Mouse (Mus musculus) MEL (cell line): ENCODE measurements around the gene Kcns1. TPM values are rescaled to one million over a fixed set of nuclear protein-coding genes. Genes with fewer than 3 reads are reported as not detected.

Experiments used
- DNase-seq: peaks from one replicate; pipeline ENCODE4 v3.0.0; 2011; ENCODE audit warnings: low read depth, low spot score
- H3K27ac ChIP-seq: 2 replicates; pipeline ENCODE4 v1.5.1; 2012; ENCODE audit warnings: low read depth, mild to moderate bottlenecking, control low read depth, low read length, moderate library complexity; ENCODE audit not compliant: control insufficient read depth
- H3K27me3 ChIP-seq, 2 experiments: fragments of 150-350 bp in 1 of 2; sonication (generic) in 1 of 2; 2 replicates each; pipeline ENCODE4 v1.6.1; 2012; ENCODE audit warnings: low read length in 2 of 2, mild to moderate bottlenecking in 2 of 2, improper control_type of control experiment in 1 of 2, moderate library complexity in 1 of 2; ENCODE audit not compliant: insufficient read depth in 2 of 2, control insufficient read depth in 1 of 2
- H3K36me3 ChIP-seq, 2 experiments: 2 replicates each; pipeline ENCODE4 v1.6.1; 2012 to 2014; ENCODE audit warnings: low read length in 2 of 2, improper control_type of control experiment in 1 of 2, inconsistent platforms in 1 of 2, mild to moderate bottlenecking in 1 of 2; ENCODE audit not compliant: insufficient read depth in 2 of 2, control insufficient read depth in 1 of 2
- H3K4me1 ChIP-seq, 2 experiments: fragments of 150-350 bp in 1 of 2; sonication (generic) in 1 of 2; 2 replicates each; pipeline ENCODE4 v1.6.1; 2012; ENCODE audit warnings: low read length in 2 of 2, improper control_type of control experiment in 1 of 2, mild to moderate bottlenecking in 1 of 2; ENCODE audit not compliant: insufficient read depth in 2 of 2, control insufficient read depth in 1 of 2
- H3K4me3 ChIP-seq, 2 experiments: fragments of 150-350 bp in 1 of 2; sonication (generic) in 1 of 2; 2 replicates each; pipeline ENCODE4 v1.5.1; 2012; ENCODE audit warnings: low read depth in 2 of 2, low read length in 2 of 2, mild to moderate bottlenecking in 2 of 2, moderate library complexity in 2 of 2, control low read depth in 1 of 2, improper control_type of control experiment in 1 of 2; ENCODE audit not compliant: control insufficient read depth in 1 of 2, insufficient read depth in 1 of 2
- H3K79me2 ChIP-seq: 2 replicates; pipeline ENCODE4 v1.6.1; 2012; ENCODE audit warnings: mild to moderate bottlenecking, low read length, moderate library complexity; ENCODE audit not compliant: control insufficient read depth, poor library complexity, insufficient read depth
- H3K9ac ChIP-seq: 2 replicates; pipeline ENCODE4 v1.6.1; 2012; ENCODE audit warnings: low read depth, mild to moderate bottlenecking, control low read depth, low read length, moderate library complexity; ENCODE audit not compliant: control insufficient read depth, poor library complexity, severe bottlenecking
- H3K9me3 ChIP-seq: fragments of 150-350 bp; sonication (generic); replicated peaks from 2 replicates; pipeline ENCODE4 v1.6.1; 2012; ENCODE audit warnings: mild to moderate bottlenecking, low read length, improper control_type of control experiment, moderate library complexity; ENCODE audit not compliant: insufficient read depth
- CHD2 ChIP-seq: IDR thresholded peaks from 2 replicates; pipeline ENCODE4 v1.6.1; 2011; ENCODE audit warnings: low read length, improper control_type of control experiment
- CTCF ChIP-seq, 3 experiments: IDR thresholded peaks in 2 of 3; conservative IDR thresholded peaks in 1 of 3; 2 replicates each; pipeline ENCODE4 v1.5.1; 2011 to 2012; ENCODE audit warnings: low read length in 3 of 3, low read depth in 2 of 3, mild to moderate bottlenecking in 2 of 3, improper control_type of control experiment in 1 of 3, inconsistent platforms in 1 of 3, mixed read lengths in 1 of 3, moderate library complexity in 1 of 3; ENCODE audit not compliant: control insufficient read depth in 1 of 3, insufficient read depth in 1 of 3, poor library complexity in 1 of 3, severe bottlenecking in 1 of 3
- ELF1 ChIP-seq: IDR thresholded peaks from 2 replicates; pipeline ENCODE4 v1.6.1; 2014; ENCODE audit warnings: low read depth, mild to moderate bottlenecking, inconsistent platforms, low read length, improper control_type of control experiment, moderate library complexity
- EP300 ChIP-seq, 2 experiments: IDR thresholded peaks; 2 replicates each; pipeline ENCODE4 v1.6.1; 2011; ENCODE audit warnings: improper control_type of control experiment in 2 of 2, low read length in 2 of 2, low read depth in 1 of 2, mild to moderate bottlenecking in 1 of 2
- GATA1 ChIP-seq: IDR thresholded peaks from 2 replicates; pipeline ENCODE4 v1.6.1; 2011; ENCODE audit warnings: low read depth, low read length, improper control_type of control experiment
- HCFC1 ChIP-seq: IDR thresholded peaks from 2 replicates; pipeline ENCODE4 v1.6.1; 2012; ENCODE audit warnings: low read depth, mild to moderate bottlenecking, inconsistent platforms, low read length, improper control_type of control experiment, moderate library complexity
- MAFK ChIP-seq: IDR thresholded peaks from 2 replicates; pipeline ENCODE4 v1.6.1; 2011; ENCODE audit warnings: low read depth, mild to moderate bottlenecking, low read length, improper control_type of control experiment, borderline replicate concordance
- MAZ ChIP-seq: IDR thresholded peaks from 2 replicates; pipeline ENCODE4 v1.6.1; 2012; ENCODE audit warnings: low read depth, mild to moderate bottlenecking, inconsistent platforms, low read length, improper control_type of control experiment
- MXI1 ChIP-seq: IDR thresholded peaks from 2 replicates; pipeline ENCODE4 v1.6.1; 2011; ENCODE audit warnings: mild to moderate bottlenecking, low read depth, low read length, improper control_type of control experiment
- MYB ChIP-seq: IDR thresholded peaks from 2 replicates; pipeline ENCODE4 v1.6.1; 2011; ENCODE audit warnings: mild to moderate bottlenecking, low read depth, low read length, improper control_type of control experiment
- MYC ChIP-seq: IDR thresholded peaks from 2 replicates; pipeline ENCODE4 v1.6.1; 2011; ENCODE audit warnings: low read depth, mild to moderate bottlenecking, low read length, improper control_type of control experiment, moderate library complexity
- NELFE ChIP-seq: IDR thresholded peaks from 2 replicates; pipeline ENCODE4 v1.6.1; 2011; ENCODE audit warnings: low read depth, low read length, improper control_type of control experiment
- POLR2A ChIP-seq, 2 experiments: IDR thresholded peaks; 2 replicates each; pipeline ENCODE4 v1.6.1; 2011 to 2012; ENCODE audit warnings: low read length in 2 of 2, mild to moderate bottlenecking in 2 of 2, control low read depth in 1 of 2, improper control_type of control experiment in 1 of 2, low read depth in 1 of 2, moderate library complexity in 1 of 2; ENCODE audit not compliant: control insufficient read depth in 1 of 2, insufficient read depth in 1 of 2, poor library complexity in 1 of 2
- POLR2AphosphoS5 ChIP-seq: IDR thresholded peaks from 2 replicates; pipeline ENCODE4 v1.6.1; 2012; ENCODE audit warnings: low read depth, borderline replicate concordance, mild to moderate bottlenecking, inconsistent platforms, low read length, moderate library complexity, mixed read lengths
- RCOR1 ChIP-seq: IDR thresholded peaks from 2 replicates; pipeline ENCODE4 v1.6.1; 2012; ENCODE audit warnings: low read depth, mild to moderate bottlenecking, inconsistent platforms, low read length, improper control_type of control experiment
- TAL1 ChIP-seq: IDR thresholded peaks from 2 replicates; pipeline ENCODE4 v1.6.1; 2012; ENCODE audit warnings: mild to moderate bottlenecking, inconsistent platforms, low read length, moderate library complexity, mixed read lengths
- TBP ChIP-seq: IDR thresholded peaks from 2 replicates; pipeline ENCODE4 v1.8.0; 2011; ENCODE audit warnings: low read depth, low read length, improper control_type of control experiment
- USF1 ChIP-seq: IDR thresholded peaks from 2 replicates; pipeline ENCODE4 v1.6.1; 2014; ENCODE audit warnings: low read depth, mild to moderate bottlenecking, inconsistent platforms, low read length, improper control_type of control experiment, moderate library complexity
- USF2 ChIP-seq, 2 experiments: IDR thresholded peaks; 2 replicates each; pipeline ENCODE4 v1.6.1; 2011 to 2012; ENCODE audit warnings: improper control_type of control experiment in 2 of 2, low read length in 2 of 2, borderline replicate concordance in 1 of 2, inconsistent platforms in 1 of 2, low read depth in 1 of 2, mild to moderate bottlenecking in 1 of 2; ENCODE audit not compliant: insufficient read depth in 1 of 2
- ZMIZ1 ChIP-seq: IDR thresholded peaks from 2 replicates; pipeline ENCODE4 v1.6.1; 2012; ENCODE audit warnings: low read depth, mild to moderate bottlenecking, inconsistent platforms, low read length, improper control_type of control experiment, moderate library complexity
- ZNF384 ChIP-seq: IDR thresholded peaks from 2 replicates; pipeline ENCODE4 v1.6.1; 2012; ENCODE audit warnings: low read depth, mild to moderate bottlenecking, inconsistent platforms, low read length, improper control_type of control experiment
- polyA plus RNA-seq, 2 experiments: library from polyadenylated mRNA; stranded (reverse) in 1 of 2; unstranded in 1 of 2; fragments of >175 nt in 1 of 2; fragments of >200 nt in 1 of 2; gene quantifications; 2 replicates each; pipeline versions ENCODE4 v1.2.1 to v1.2.4; 2012; ENCODE audit warnings: low replicate concordance in 2 of 2, low read depth in 1 of 2; ENCODE audit not compliant: insufficient read length in 2 of 2, insufficient read depth in 1 of 2, missing spikeins in 1 of 2
- total RNA-seq: library from RNA; depleted of rRNA; stranded (reverse); fragments of 300-350 nt; gene quantifications from 2 replicates; pipeline ENCODE4 v1.2.3, GENCODE M21; 2012

Kcns1 gene
- total and polyA plus RNA-seq, 3 experiments = not detected

- Histone ChIP-seq H3K27me3 (peaks cover 0 to 3% of the 10 kb centered on the region in 2 experiments), H3K79me2 (no peaks in the 10 kb centered on the region), H3K27ac (no peak overlapping the region), H3K4me1 (peaks cover under 1 to 3% of the 10 kb centered on the region in 2 experiments), H3K36me3 (peaks cover 0 to 5% of the 10 kb centered on the region in 2 experiments; a peak in 2 of 4 replicates), H3K4me3 (no peak overlapping the region), H3K9me3 (no peaks in the 10 kb centered on the region), H3K9ac (no peak overlapping the region)
- no peak for DNase-seq
- TF ChIP-seq USF1 = no peak
- no peak for TF ChIP-seq RCOR1
These were observed 2.4 kb downstream of the Kcns1 start for GRCm38 (mm10) chr2:164168571-164168946.

GRCm38 (mm10) chr2:164167752-164168570, 3.0 kb downstream of the Kcns1 start:
- peaks cover 0 to under 1% of the 10 kb centered on the region in 2 experiments; a peak in 2 of 4 replicates for H3K36me3 ChIP-seq
- TF ChIP-seq TAL1 (no peak), USF1 (no peak), GATA1 (no peak), MAZ (no peak), USF2 (IDR thresholded peaks at IDR 0.05; ENCODE audit: borderline replicate concordance in 1 of 2, insufficient read depth in 1 of 2, low read depth in 1 of 2, low read length in 2 of 2) (no peak)
- H3K4me3 ChIP-seq = no peak overlapping the region
- peaks cover 0 to 3% of the 10 kb centered on the region in 2 experiments for H3K27me3 ChIP-seq
- DNase-seq = no peak
- no peaks in the 10 kb centered on the region for H3K79me2 ChIP-seq
- H3K4me1 ChIP-seq = no peaks in the 10 kb centered on the region; a peak in 1 of 4 replicates
- no peak overlapping the region for H3K9ac ChIP-seq
- H3K9me3 ChIP-seq = no peaks in the 10 kb centered on the region
- no peak overlapping the region for H3K27ac ChIP-seq

GRCm38 (mm10) chr2:164164941-164165340, 6.0 kb downstream of the Kcns1 start:
- Histone ChIP-seq H3K27me3 (peaks cover 0 to 3% of the 10 kb centered on the region in 2 experiments; a peak in 3 of 4 replicates), H3K36me3 (no peaks in the 10 kb centered on the region), H3K79me2 (no peaks in the 10 kb centered on the region), H3K4me1 (no peaks in the 10 kb centered on the region), H3K9ac (no peak overlapping the region), H3K27ac (no peak overlapping the region), H3K4me3 (no peak overlapping the region), H3K9me3 (no peaks in the 10 kb centered on the region)
- DNase-seq = no peak
- TF ChIP-seq ELF1 = no peak
- TF ChIP-seq MYB = no peak
- no peak for TF ChIP-seq MAZ
- no peak for TF ChIP-seq TBP
- TF ChIP-seq ZNF384 = no peak
- no peak for TF ChIP-seq POLR2A (IDR thresholded peaks at IDR 0.05; ENCODE audit: control insufficient read depth in 1 of 2, insufficient read depth in 1 of 2, low read depth in 1 of 2, low read length in 2 of 2, poor library complexity in 1 of 2)
- no peak for TF ChIP-seq NELFE
- no peak for TF ChIP-seq EP300 (IDR thresholded peaks at IDR 0.05; ENCODE audit: low read depth in 1 of 2, low read length in 2 of 2)
- TF ChIP-seq CHD2 = no peak
- TF ChIP-seq MYC = no peak
- TF ChIP-seq HCFC1 = no peak
- TF ChIP-seq ZMIZ1 = no peak
- TF ChIP-seq MXI1 = no peak
- TF ChIP-seq CTCF (IDR thresholded peaks at IDR 0.05 in 2 of 3, conservative IDR thresholded peaks at IDR 0.05 in 1 of 3; ENCODE audit: control insufficient read depth in 1 of 3, insufficient read depth in 1 of 3, low read depth in 2 of 3, low read length in 3 of 3, poor library complexity in 1 of 3, severe bottlenecking in 1 of 3) = no peak
- TF ChIP-seq POLR2AphosphoS5 = no peak
- TF ChIP-seq MAFK = no peak
